Mouse (Mus musculus) lung, embryonic 14.5 days (tissue): ENCODE results near the gene Ralgps1. TPM values are rescaled to one million over a fixed set of nuclear protein-coding genes. Genes with fewer than 3 reads are reported as not detected.

Source experiments
- ATAC-seq: fragments of 200-750 bp; cut with Nextera tagmentation; 2 replicates; pipeline ENCODE4 v1.8.0; 2017; ENCODE audit warnings: mild to moderate bottlenecking, moderate TSS enrichment, moderate library complexity; ENCODE audit not compliant: insufficient read depth
- DNase-seq: peaks from one replicate; pipeline ENCODE4 v3.0.0-alpha.2; 2015
- H3K27ac ChIP-seq: fragments of 300-500 bp; sonication (generic); 2 replicates; pipeline ENCODE4 v1.5.1; 2014; ENCODE audit warnings: low read depth, mild to moderate bottlenecking, moderate library complexity
- H3K27me3 ChIP-seq: fragments of 300-500 bp; sonication (generic); 2 replicates; pipeline ENCODE4 v1.6.1; 2014; ENCODE audit warnings: low read length, control low read depth; ENCODE audit not compliant: insufficient read depth
- H3K36me3 ChIP-seq: fragments of 300-500 bp; sonication (generic); 2 replicates; pipeline ENCODE4 v1.6.1; 2014; ENCODE audit warnings: control low read depth; ENCODE audit not compliant: insufficient read depth
- H3K4me1 ChIP-seq: fragments of 300-500 bp; sonication (generic); 2 replicates; pipeline ENCODE4 v1.6.1; 2014; ENCODE audit warnings: antibody characterized with exemption, control low read depth; ENCODE audit not compliant: insufficient read depth
- H3K4me2 ChIP-seq: fragments of 300-500 bp; sonication (generic); 2 replicates; pipeline ENCODE4 v1.6.1; 2014; ENCODE audit warnings: mild to moderate bottlenecking
- H3K4me3 ChIP-seq: fragments of 300-500 bp; sonication (generic); 2 replicates; pipeline ENCODE4 v1.5.1; 2014; ENCODE audit warnings: low read depth, low read length
- H3K9ac ChIP-seq: fragments of 300-500 bp; sonication (generic); 2 replicates; pipeline ENCODE4 v1.6.1; 2014
- H3K9me3 ChIP-seq: fragments of 300-500 bp; sonication (generic); 2 replicates; pipeline ENCODE4 v1.6.1; 2016; ENCODE audit warnings: low read depth, low read length, control low read depth
- CTCF ChIP-seq: IDR thresholded peaks from 2 replicates; pipeline ENCODE4 v1.5.1; 2016; ENCODE audit warnings: antibody characterized with exemption, low read depth
- WGBS: fragments of 180-500 bp; shearing (Covaris S2); extraction: QIAGEN DNeasy Blood & Tissue Kit; methylation state at CpG from one replicate; pipeline ENCODE4 v1.1.7; 2014; 5-methylcytosine and 5-hydroxymethylcytosine counted together
- polyA plus RNA-seq: library from polyadenylated mRNA; unstranded; fragments of >200 nt; fragmentation: Nextera tagmentation; extraction: Ambion mirVana; gene quantifications from 2 replicates; pipeline ENCODE4 v1.2.1, GENCODE M21; 2014

Ralgps1 gene
- polyA plus RNA-seq, 1 experiment from 2014 or later: 6.1 TPM

DNA sequence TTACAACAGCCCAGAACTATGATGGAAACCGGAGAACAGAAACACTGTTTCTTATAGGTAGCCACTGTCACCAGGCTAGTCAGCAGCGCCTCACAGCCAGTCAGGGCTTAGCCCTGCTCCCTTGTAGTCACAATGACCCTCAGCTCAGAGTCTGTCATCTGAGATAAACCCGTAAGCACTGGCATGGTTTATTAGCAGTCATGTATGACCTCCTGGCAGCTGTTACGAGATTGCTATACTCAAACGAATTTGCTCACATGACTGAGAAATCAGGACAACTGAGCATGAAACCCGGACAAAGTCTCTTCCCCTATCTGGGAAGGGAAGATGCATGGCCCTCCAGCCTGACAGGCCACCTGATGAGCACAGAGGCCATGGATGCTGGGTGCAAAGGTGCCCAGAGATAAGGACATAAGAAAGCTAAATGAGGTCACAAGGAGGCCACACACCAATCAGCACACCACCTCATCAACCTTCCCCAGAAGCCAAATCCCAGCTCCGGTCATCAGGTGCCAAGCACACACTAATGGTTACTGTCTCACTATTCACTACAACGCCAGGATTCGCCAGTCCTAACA lies 10.1 kb downstream of the Ralgps1 start:
- Histone ChIP-seq H3K4me2 (no peak overlapping the region), H3K36me3 (no peaks in the 10 kb centered on the region), H3K27me3 (no peaks in the 10 kb centered on the region), H3K9me3 (no peaks in the 10 kb centered on the region), H3K4me1 (0 out of 2 replicates have a peak, but pooled peaks cover 1% of the 10 kb centered on the region), H3K27ac (no peak overlapping the region), H3K4me3 (no peak overlapping the region), H3K9ac (no peak overlapping the region)
- TF ChIP-seq CTCF: no peak
- WGBS: 46% methylated on average over 9 of the region's 9 CpGs
- ATAC-seq: no peak
- no peak for DNase-seq

DNA sequence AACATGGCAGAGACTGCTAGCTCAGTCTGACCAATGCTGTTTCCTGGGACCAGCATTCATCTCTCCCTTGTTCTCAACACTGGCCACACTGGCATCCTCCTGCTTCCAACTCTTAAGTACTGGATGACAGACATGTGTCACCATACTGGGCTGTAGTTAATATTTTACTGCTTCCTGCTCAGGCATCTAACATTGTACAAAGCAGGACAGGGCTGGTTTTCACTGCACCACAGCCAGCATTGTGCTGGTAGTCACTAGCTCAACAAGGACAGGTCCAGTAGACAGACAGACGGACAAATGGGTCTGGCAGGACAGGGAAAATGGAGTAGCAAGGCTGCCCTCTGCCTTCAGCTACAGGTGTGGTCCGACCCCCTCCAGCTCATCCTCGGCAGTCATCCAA lies 10.7 kb downstream of the Ralgps1 start:
- Histone ChIP-seq H3K36me3 (no peaks in the 10 kb centered on the region), H3K9me3 (no peaks in the 10 kb centered on the region), H3K27me3 (no peaks in the 10 kb centered on the region), H3K4me2 (no peak overlapping the region), H3K9ac (no peak overlapping the region), H3K4me1 (no peaks in the 10 kb centered on the region), H3K27ac (no peak overlapping the region), H3K4me3 (no peak overlapping the region)
- WGBS: 71% methylated on average over 3 of the region's 3 CpGs
- no peak for DNase-seq
- no peak for TF ChIP-seq CTCF
- ATAC-seq: no peak

DNA sequence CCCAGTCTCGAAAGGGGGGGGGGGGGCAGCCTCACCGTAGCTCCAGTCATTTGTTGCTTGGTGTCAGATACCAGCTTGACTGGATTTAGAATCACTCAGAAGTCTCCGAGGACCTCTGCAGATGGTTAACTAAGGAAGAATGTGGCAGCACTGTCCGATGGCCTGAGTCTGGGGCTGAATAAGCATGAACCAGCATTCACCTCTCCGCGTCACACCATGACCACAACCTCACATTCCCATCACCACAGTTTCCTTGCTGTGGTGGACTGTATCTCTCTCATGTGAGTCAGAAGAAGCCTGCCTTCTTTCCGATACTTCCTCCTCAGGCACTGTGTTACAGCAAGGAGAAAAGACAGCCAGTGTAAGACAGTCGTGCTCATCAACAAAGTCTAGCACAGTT lies 12.1 kb downstream of the Ralgps1 start:
- Histone ChIP-seq H3K4me1 (no peaks in the 10 kb centered on the region), H3K4me3 (no peak overlapping the region), H3K27ac (no peak overlapping the region), H3K4me2 (no peak overlapping the region), H3K9me3 (no peaks in the 10 kb centered on the region), H3K27me3 (no peaks in the 10 kb centered on the region), H3K36me3 (no peaks in the 10 kb centered on the region), H3K9ac (no peak overlapping the region)
- WGBS: 87% methylated on average over 8 of the region's 8 CpGs
- ATAC-seq (no peak), DNase-seq (no peak)
- TF ChIP-seq CTCF: no peak

DNA sequence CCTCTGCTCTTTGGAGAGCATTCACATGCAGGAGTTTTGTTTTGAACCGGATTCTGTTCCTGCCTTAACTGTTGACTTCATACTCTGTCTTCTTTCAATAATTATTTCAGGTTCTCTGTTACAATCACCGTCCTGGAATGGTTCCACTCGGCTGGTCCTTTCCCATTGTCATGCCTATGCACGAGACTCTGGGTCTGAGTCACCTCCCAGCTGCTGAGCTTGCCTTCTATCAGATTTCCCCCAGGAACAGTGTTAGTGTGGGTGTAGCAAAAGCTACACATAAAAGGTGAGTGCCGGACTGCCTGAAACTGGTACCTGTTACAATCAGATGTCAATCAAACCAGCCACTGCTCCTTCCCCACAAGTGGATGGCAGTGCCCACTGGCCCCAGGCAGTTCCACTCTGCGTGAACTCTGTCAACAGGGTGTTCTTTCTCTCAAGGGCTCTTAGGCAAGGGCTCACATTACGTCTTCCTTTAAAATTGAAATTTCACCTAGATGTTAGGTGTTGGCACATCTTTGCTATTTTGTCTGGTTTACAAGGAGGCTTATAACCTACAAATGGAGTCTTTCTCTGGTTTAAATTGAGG lies 13.9 kb downstream of the Ralgps1 start:
- Histone ChIP-seq H3K27me3 (no peaks in the 10 kb centered on the region), H3K27ac (no peak overlapping the region), H3K4me1 (no peaks in the 10 kb centered on the region), H3K9me3 (no peaks in the 10 kb centered on the region), H3K9ac (no peak overlapping the region), H3K36me3 (no peaks in the 10 kb centered on the region), H3K4me3 (no peak overlapping the region), H3K4me2 (no peak overlapping the region)
- no peak for DNase-seq
- no peak for TF ChIP-seq CTCF
- WGBS: 78% methylated on average over 7 of the region's 7 CpGs
- ATAC-seq: no peak

DNA sequence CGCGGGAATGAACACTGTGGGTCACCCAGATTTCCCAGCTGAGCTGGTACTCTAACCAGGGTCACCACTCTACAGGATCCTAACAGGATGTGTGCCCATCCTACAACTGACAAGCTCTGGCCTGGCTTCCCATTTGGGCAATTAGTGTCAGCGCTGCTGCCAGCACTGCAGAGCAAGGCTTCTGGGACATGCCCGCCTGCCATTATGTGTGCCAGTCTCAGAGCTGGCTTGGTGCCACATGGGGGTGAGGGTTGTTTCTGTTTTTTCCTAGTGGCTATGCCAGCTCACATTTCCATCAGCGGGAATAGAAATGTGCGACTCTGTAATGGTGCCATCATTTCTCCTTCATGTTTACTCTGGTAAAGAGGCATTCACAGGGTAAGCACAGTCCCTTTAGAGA lies 15.7 kb downstream of the Ralgps1 start:
- Histone ChIP-seq H3K36me3 (no peaks in the 10 kb centered on the region), H3K27me3 (no peaks in the 10 kb centered on the region), H3K9me3 (no peaks in the 10 kb centered on the region), H3K4me2 (no peak overlapping the region), H3K9ac (no peak overlapping the region), H3K27ac (no peak overlapping the region), H3K4me3 (no peak overlapping the region), H3K4me1 (no peaks in the 10 kb centered on the region)
- 87% methylated on average over 6 of the region's 6 CpGs for WGBS
- DNase-seq: no peak
- no peak for ATAC-seq
- no peak for TF ChIP-seq CTCF

DNA sequence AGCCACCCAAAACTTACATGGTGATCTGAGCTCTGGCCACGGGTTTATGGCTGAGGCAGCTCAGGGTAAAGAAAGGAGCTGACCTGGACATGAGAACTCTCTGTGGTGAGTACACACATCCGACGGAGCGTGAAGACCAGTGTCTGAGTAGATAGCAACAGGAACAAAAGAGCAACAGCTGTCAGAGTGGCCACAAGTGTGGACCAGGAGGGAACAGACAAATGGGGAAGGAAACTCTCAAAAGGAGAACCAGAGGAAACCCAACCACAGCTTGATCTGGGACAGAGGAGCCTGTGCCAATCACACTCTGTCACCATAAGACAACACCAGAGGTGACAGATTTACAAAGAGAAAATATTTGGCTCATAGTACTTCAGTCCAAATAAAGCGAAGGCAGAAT lies 17.9 kb downstream of the Ralgps1 start:
- Histone ChIP-seq H3K36me3 (no peaks in the 10 kb centered on the region), H3K4me1 (no peaks in the 10 kb centered on the region), H3K27ac (no peak overlapping the region), H3K4me3 (no peak overlapping the region), H3K9me3 (no peaks in the 10 kb centered on the region), H3K27me3 (no peaks in the 10 kb centered on the region), H3K9ac (no peak overlapping the region), H3K4me2 (no peak overlapping the region)
- ATAC-seq: no peak
- DNase-seq: no peak
- TF ChIP-seq CTCF: no peak
- 58% methylated on average over 5 of the region's 5 CpGs for WGBS

DNA sequence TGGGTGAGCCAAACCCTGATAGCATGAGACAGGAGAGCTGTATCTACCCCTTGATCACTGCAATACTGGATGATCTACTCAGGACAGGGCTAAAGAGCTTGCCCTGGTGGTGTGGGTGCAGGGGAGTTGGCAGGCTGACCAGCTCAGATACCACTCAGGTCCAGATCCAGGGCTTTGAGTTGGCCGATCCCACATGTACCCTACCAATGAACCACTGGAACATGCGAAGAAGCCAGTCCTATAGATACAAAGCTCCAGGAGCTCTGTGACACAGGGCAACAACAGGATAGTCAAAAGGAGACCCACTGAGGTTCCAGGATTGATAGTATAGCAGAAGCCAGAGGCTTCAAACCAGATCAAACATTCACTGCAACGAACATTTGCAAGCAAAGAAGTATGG lies 19.8 kb downstream of the Ralgps1 start:
- 85% methylated on average over 3 of the region's 3 CpGs for WGBS
- H3K27ac ChIP-seq: no peak overlapping the region
- DNase-seq (no peak), ATAC-seq (no peak)
- H3K9ac ChIP-seq: no peak overlapping the region
- no peak overlapping the region for H3K4me2 ChIP-seq
- no peaks in the 10 kb centered on the region for H3K9me3 ChIP-seq
- H3K4me1 ChIP-seq: no peaks in the 10 kb centered on the region
- H3K4me3 ChIP-seq: no peak overlapping the region
- TF ChIP-seq CTCF: no peak
- no peaks in the 10 kb centered on the region for H3K27me3 ChIP-seq
- H3K36me3 ChIP-seq: no peaks in the 10 kb centered on the region

DNA sequence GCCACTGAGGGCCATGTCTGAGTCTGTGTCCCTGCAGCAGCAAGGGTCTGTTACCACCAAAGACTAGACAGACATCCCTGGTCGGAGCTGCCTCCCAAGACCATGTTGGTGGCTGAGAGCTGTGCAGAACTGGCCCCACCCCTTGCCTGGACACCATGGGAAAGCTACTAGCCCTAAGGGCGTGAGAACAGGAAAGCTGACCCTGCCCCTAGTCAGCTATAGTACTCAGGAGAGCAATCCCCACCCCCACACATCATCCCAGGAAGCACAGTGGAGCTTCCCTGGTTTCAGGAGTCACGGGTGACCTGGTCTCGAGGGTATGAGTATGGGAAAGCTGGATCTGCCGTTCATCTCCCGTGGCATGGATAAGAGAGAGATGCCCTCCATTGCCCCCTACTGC lies 20.4 kb downstream of the Ralgps1 start:
- DNase-seq: no peak
- no peak overlapping the region for H3K4me2 ChIP-seq
- H3K36me3 ChIP-seq: no peaks in the 10 kb centered on the region
- no peak overlapping the region for H3K4me3 ChIP-seq
- TF ChIP-seq CTCF: no peak
- 64% methylated on average over 6 of the region's 6 CpGs for WGBS
- H3K4me1 ChIP-seq: no peaks in the 10 kb centered on the region
- no peak for ATAC-seq
- H3K9me3 ChIP-seq: no peaks in the 10 kb centered on the region
- no peaks in the 10 kb centered on the region for H3K27me3 ChIP-seq
- no peak overlapping the region for H3K9ac ChIP-seq
- no peak overlapping the region for H3K27ac ChIP-seq
